Mouse (Mus musculus) limb, embryonic 13.5 days (tissue): ENCODE measurements around the gene Ppp1r1b. TPM values are rescaled to one million over a fixed set of nuclear protein-coding genes. Genes with fewer than 3 reads are reported as not detected.

Experiments
- ATAC-seq: fragments of 200-750 bp; cut with Nextera tagmentation; 2 replicates; pipeline ENCODE4 v1.8.0; 2017; ENCODE audit warnings: low read depth, moderate number of reproducible peaks, moderate TSS enrichment; ENCODE audit not compliant: low FRiP score
- H3K27ac ChIP-seq: fragments of 300-500 bp; sonication (generic); 2 replicates; pipeline ENCODE4 v1.5.1; 2015; ENCODE audit warnings: inconsistent platforms, mild to moderate bottlenecking, moderate library complexity
- H3K27me3 ChIP-seq: fragments of 300-500 bp; sonication (generic); 2 replicates; pipeline ENCODE4 v1.6.1; 2015; ENCODE audit warnings: mild to moderate bottlenecking, inconsistent platforms
- H3K36me3 ChIP-seq: fragments of 300-500 bp; sonication (generic); 2 replicates; pipeline ENCODE4 v1.6.1; 2015; ENCODE audit warnings: inconsistent platforms, mild to moderate bottlenecking, moderate library complexity
- H3K4me1 ChIP-seq: fragments of 300-500 bp; sonication (generic); 2 replicates; pipeline ENCODE4 v1.6.1; 2015; ENCODE audit warnings: inconsistent platforms
- H3K4me2 ChIP-seq: fragments of 300-500 bp; sonication (generic); replicated peaks from 2 replicates; pipeline ENCODE4 v1.6.1; 2015; ENCODE audit warnings: inconsistent platforms, mild to moderate bottlenecking, moderate library complexity
- H3K4me3 ChIP-seq: fragments of 300-500 bp; sonication (generic); 2 replicates; pipeline ENCODE4 v1.5.1; 2015; ENCODE audit warnings: moderate library complexity, mild to moderate bottlenecking, inconsistent platforms
- H3K9ac ChIP-seq: fragments of 300-500 bp; sonication (generic); 2 replicates; pipeline ENCODE4 v1.6.1; 2015; ENCODE audit warnings: mild to moderate bottlenecking, inconsistent platforms
- H3K9me3 ChIP-seq: fragments of 300-500 bp; sonication (generic); 2 replicates; pipeline ENCODE4 v1.6.1; 2016; ENCODE audit warnings: inconsistent platforms
- WGBS: fragments of 180-500 bp; shearing (Covaris S2); methylation state at CpG from one replicate; pipeline ENCODE4 v1.1.7; 2015; 5-methylcytosine and 5-hydroxymethylcytosine counted together
- polyA plus RNA-seq: library from polyadenylated mRNA; unstranded; fragments of >200 nt; fragmentation: Nextera tagmentation; extraction: Ambion mirVana; gene quantifications from 2 replicates; pipeline ENCODE4 v1.2.1, GENCODE M21; 2015

The Ppp1r1b gene
- polyA plus RNA-seq, 1 experiment from 2014 or later: 1.5 TPM

GRCm38 (mm10) chr11:98384216-98384615 lies 36.0 kb downstream of the Ppp1r1b start:
- Histone ChIP-seq H3K36me3 (peaks cover 18% of the 10 kb centered on the region), H3K4me2 (no peak overlapping the region), H3K4me1 (peaks cover 5% of the 10 kb centered on the region; the same call in 1 of the 2 replicates), H3K27ac (no peak overlapping the region), H3K27me3 (peaks cover 63% of the 10 kb centered on the region), H3K9me3 (no peaks in the 10 kb centered on the region), H3K9ac (no peak overlapping the region), H3K4me3 (no peak overlapping the region)
- 73% methylated on average over 20 of the region's 20 CpGs for WGBS
- no peak for ATAC-seq

- H3K4me2 ChIP-seq: no peak overlapping the region
- H3K9ac ChIP-seq: no peak overlapping the region
- no peaks in the 10 kb centered on the region for H3K9me3 ChIP-seq
- peaks cover 69% of the 10 kb centered on the region for H3K27me3 ChIP-seq
- H3K4me3 ChIP-seq: no peak overlapping the region
- H3K36me3 ChIP-seq: peaks cover 10% of the 10 kb centered on the region
- WGBS: 68% methylated on average over 8 of the region's 8 CpGs
- no peak overlapping the region for H3K27ac ChIP-seq
- no peak for ATAC-seq
- peaks cover 5% of the 10 kb centered on the region; the same call in 1 of the 2 replicates for H3K4me1 ChIP-seq
Observed at GRCm38 (mm10) chr11:98384721-98385637, 36.8 kb downstream of the Ppp1r1b start.

GRCm38 (mm10) chr11:98385638-98386585 lies 37.7 kb downstream of the Ppp1r1b start, which contains the start of gene Pnmt:
Gene Pnmt, plus strand, starts transcription at chr11:98386450.
- peak within 1 kb of the TSS; percentile 25; the same call in 1 of the 2 replicates for H3K9ac ChIP-seq

GRCm38 (mm10) chr11:98386596-98386995 lies 38.4 kb downstream of the Ppp1r1b start:
- 15% methylated on average over 24 of the region's 24 CpGs for WGBS
- no peak for ATAC-seq
- Histone ChIP-seq H3K9me3 (no peaks in the 10 kb centered on the region), H3K36me3 (no peaks in the 10 kb centered on the region), H3K4me1 (peaks cover 5% of the 10 kb centered on the region; the same call in 1 of the 2 replicates), H3K4me2 (peak overlapping the region; percentile 48), H3K9ac (peak overlapping the region; percentile 25; the same call in 1 of the 2 replicates), H3K27me3 (peaks cover 85% of the 10 kb centered on the region), H3K27ac (no peak overlapping the region), H3K4me3 (peak overlapping the region; percentile 14; the same call in 1 of the 2 replicates)

More at GRCm38 (mm10) chr11:98385638-98386585, 37.7 kb downstream of the Ppp1r1b start, which contains the start of gene Pnmt:
- Histone ChIP-seq H3K36me3 (peaks cover under 1% of the 10 kb centered on the region; the same call in 1 of the 2 replicates), H3K27me3 (peaks cover 78% of the 10 kb centered on the region), H3K9me3 (no peaks in the 10 kb centered on the region), H3K4me2 (peak within 1 kb of the TSS; percentile 48), H3K27ac (no peak within 1 kb of the TSS), H3K4me1 (peaks cover 5% of the 10 kb centered on the region; the same call in 1 of the 2 replicates), H3K4me3 (peak within 1 kb of the TSS; percentile 14; the same call in 1 of the 2 replicates)
- no peak for ATAC-seq
- 46% methylated on average over 25 of the region's 25 CpGs for WGBS

- Histone ChIP-seq H3K9ac (no peak overlapping the region), H3K4me3 (no peak overlapping the region), H3K27me3 (peaks cover 90% of the 10 kb centered on the region), H3K4me1 (peaks cover 5% of the 10 kb centered on the region; the same call in 1 of the 2 replicates), H3K4me2 (peak overlapping the region; percentile 48; the same call in 1 of the 2 replicates), H3K9me3 (no peaks in the 10 kb centered on the region), H3K36me3 (no peaks in the 10 kb centered on the region), H3K27ac (no peak overlapping the region)
- 45% methylated on average over 14 of the region's 14 CpGs for WGBS
- no peak for ATAC-seq
Observed at GRCm38 (mm10) chr11:98387056-98387577, 38.9 kb downstream of the Ppp1r1b start.

GRCm38 (mm10) chr11:98388282-98388681 lies 40.1 kb downstream of the Ppp1r1b start:
- Histone ChIP-seq H3K4me2 (no peak overlapping the region), H3K36me3 (no peaks in the 10 kb centered on the region), H3K4me3 (no peak overlapping the region), H3K4me1 (peaks cover 12% of the 10 kb centered on the region), H3K27me3 (peaks cover 96% of the 10 kb centered on the region), H3K9ac (no peak overlapping the region), H3K27ac (no peak overlapping the region), H3K9me3 (no peaks in the 10 kb centered on the region)
- 74% methylated on average over 10 of the region's 10 CpGs for WGBS
- no peak for ATAC-seq

- H3K27me3 ChIP-seq: peaks cover 88% of the 10 kb centered on the region
Observed at GRCm38 (mm10) chr11:98389221-98389780, 41.1 kb downstream of the Ppp1r1b start.

GRCm38 (mm10) chr11:98390141-98390540 lies 41.9 kb downstream of the Ppp1r1b start:
- Histone ChIP-seq H3K27me3 (peaks cover 79% of the 10 kb centered on the region), H3K4me2 (no peak overlapping the region), H3K27ac (no peak overlapping the region), H3K4me1 (peaks cover 28% of the 10 kb centered on the region), H3K9ac (no peak overlapping the region), H3K4me3 (no peak overlapping the region), H3K9me3 (no peaks in the 10 kb centered on the region), H3K36me3 (no peaks in the 10 kb centered on the region)
- ATAC-seq: no peak
- 69% methylated on average over 12 of the region's 12 CpGs for WGBS

More at GRCm38 (mm10) chr11:98389221-98389780, 41.1 kb downstream of the Ppp1r1b start:
- Histone ChIP-seq H3K4me2 (no peak overlapping the region), H3K9me3 (no peaks in the 10 kb centered on the region), H3K27ac (no peak overlapping the region), H3K4me3 (no peak overlapping the region), H3K9ac (no peak overlapping the region), H3K4me1 (peaks cover 22% of the 10 kb centered on the region), H3K36me3 (no peaks in the 10 kb centered on the region)
- no peak for ATAC-seq
- WGBS: 26% methylated on average over 9 of the region's 9 CpGs

- Histone ChIP-seq H3K9ac (no peak overlapping the region; the same call in 1 of the 2 replicates), H3K27ac (0 out of 2 replicates have a peak overlapping the region, but pooled peaks have one; percentile 3)
- 14% methylated on average over 7 of the region's 8 CpGs for WGBS
Observed at GRCm38 (mm10) chr11:98392034-98392433, 43.8 kb downstream of the Ppp1r1b start.

GRCm38 (mm10) chr11:98392645-98393044 lies 44.4 kb downstream of the Ppp1r1b start:
- 38% methylated on average over 4 of the region's 4 CpGs for WGBS
- H3K27me3 ChIP-seq: peaks cover 54% of the 10 kb centered on the region
- no peak overlapping the region for H3K4me2 ChIP-seq
- no peak for ATAC-seq
- H3K9ac ChIP-seq: no peak overlapping the region; the same call in 1 of the 2 replicates
- peaks cover 2% of the 10 kb centered on the region; the same call in 1 of the 2 replicates for H3K36me3 ChIP-seq
- H3K9me3 ChIP-seq: no peaks in the 10 kb centered on the region
- no peak overlapping the region for H3K4me3 ChIP-seq
- H3K4me1 ChIP-seq: peaks cover 25% of the 10 kb centered on the region
- H3K27ac ChIP-seq: peak overlapping the region; percentile 10; the same call in 1 of the 2 replicates

More at GRCm38 (mm10) chr11:98392034-98392433, 43.8 kb downstream of the Ppp1r1b start:
- no peaks in the 10 kb centered on the region; the same call in 1 of the 2 replicates for H3K36me3 ChIP-seq
- peaks cover 60% of the 10 kb centered on the region for H3K27me3 ChIP-seq
- H3K9me3 ChIP-seq: no peaks in the 10 kb centered on the region
- ATAC-seq: no peak
- no peak overlapping the region for H3K4me3 ChIP-seq
- H3K4me1 ChIP-seq: peaks cover 25% of the 10 kb centered on the region
- H3K4me2 ChIP-seq: no peak overlapping the region

- Histone ChIP-seq H3K36me3 (peaks cover 6% of the 10 kb centered on the region; the same call in 1 of the 2 replicates), H3K27ac (no peak overlapping the region), H3K27me3 (peaks cover 47% of the 10 kb centered on the region), H3K4me3 (no peak overlapping the region), H3K4me2 (no peak overlapping the region), H3K9ac (0 out of 2 replicates have a peak overlapping the region, but pooled peaks have one; percentile 25), H3K4me1 (peaks cover 25% of the 10 kb centered on the region), H3K9me3 (no peaks in the 10 kb centered on the region)
- ATAC-seq: no peak
- WGBS: 75% methylated on average over 6 of the region's 6 CpGs
Observed at GRCm38 (mm10) chr11:98393317-98393716, 45.1 kb downstream of the Ppp1r1b start.
